Mouse (Mus musculus): Measurements from ENCODE around the gene Wnt11. TPM values are rescaled to one million over a fixed set of nuclear protein-coding genes. Genes with fewer than 3 reads are reported as not detected.

The Wnt11 gene
- under 1 TPM; 0.23 to 0.44 TPM for total RNA-seq (2021)

- intact Hi-C loops (cut with DNase I): loop anchor here (5.0 to 10.0 kb wide), 2 partner anchors 242 to 350 kb away; partner anchors contain the start of gene Lrrc32
- DNase-seq (ENCODE audit: low spot score in 2 of 2): no peak
These were observed at the start of gene Wnt11 for GRCm38 (mm10) chr7:98834711-98835321. Gene Wnt11, plus strand, starts transcription at chr7:98835112.

- intact Hi-C loops (cut with DNase I): no loop called here
- DNase-seq (ENCODE audit: low spot score in 2 of 2): no peak
These were observed 47.9 kb upstream of the Wnt11 start for GRCm38 (mm10) chr7:98786792-98787612.

DNA sequence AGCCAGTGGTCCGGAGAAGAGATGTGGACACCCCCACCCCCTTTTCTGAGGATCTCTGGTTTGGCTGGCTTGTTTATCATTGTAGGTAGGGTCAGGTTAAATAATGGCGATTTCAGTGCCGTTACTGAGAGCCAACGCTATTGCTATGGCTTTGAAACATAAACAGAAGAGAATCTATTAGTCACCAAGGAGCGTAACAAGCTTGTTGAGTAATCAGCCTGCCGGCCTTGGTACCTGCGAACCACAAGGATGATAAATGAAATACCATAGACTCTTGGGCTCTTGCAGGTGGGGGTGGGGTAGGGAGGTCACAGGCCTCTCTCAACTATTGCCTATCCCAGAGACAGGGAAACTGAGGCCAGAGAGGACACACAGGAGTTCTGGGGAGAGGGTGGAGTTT lies 46.2 kb upstream of the Wnt11 start:
- DNase-seq (ENCODE audit: low spot score in 2 of 2): no peak
- intact Hi-C loops (cut with DNase I): no loop called here

GRCm38 (mm10) chr7:98789121-98789520 lies 45.8 kb upstream of the Wnt11 start:
- no peak for DNase-seq (ENCODE audit: low spot score in 2 of 2)
- intact Hi-C loops (cut with DNase I): no loop called here

DNA sequence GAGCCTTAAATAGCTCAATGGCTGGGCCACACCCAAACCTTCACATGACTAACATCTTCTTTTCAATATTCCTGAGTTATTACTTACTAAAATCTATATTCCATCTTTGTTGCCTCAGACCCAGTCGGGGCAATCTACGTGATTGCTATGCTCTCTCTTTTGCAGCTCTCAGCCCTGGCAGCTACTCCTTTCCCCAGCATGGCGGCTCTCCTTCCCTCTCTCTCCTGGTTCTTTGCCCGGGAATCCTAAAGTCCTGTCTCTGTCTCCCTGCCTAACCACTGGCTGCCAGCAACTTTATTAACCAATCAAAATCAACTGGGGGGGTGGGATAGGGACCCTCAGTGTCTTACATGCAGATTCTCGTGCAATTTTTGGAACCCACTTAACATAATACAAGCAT lies 43.0 kb upstream of the Wnt11 start:
- DNase-seq (ENCODE audit: low spot score in 2 of 2): no peak
- intact Hi-C loops (cut with DNase I): no loop called here

DNA sequence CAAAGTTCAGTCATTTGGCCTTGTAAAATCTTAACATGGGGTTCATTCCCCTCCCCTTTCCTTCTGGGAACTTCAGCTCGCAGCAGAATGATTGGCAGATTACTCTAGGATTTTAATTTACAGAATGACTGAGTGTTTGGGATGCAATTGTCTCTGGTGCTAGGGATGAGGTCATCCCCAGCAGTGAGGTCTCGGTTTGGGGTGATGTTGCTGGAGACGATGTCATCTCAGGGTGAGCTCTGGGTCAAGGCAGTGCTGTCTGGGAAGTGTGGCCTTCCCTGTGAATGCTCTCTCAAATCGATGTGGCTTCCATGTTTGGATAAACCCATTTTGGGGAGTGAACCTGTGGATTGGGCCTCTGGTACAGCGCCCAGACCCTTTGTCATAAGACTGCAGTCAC lies 41.1 kb upstream of the Wnt11 start:
- DNase-seq (ENCODE audit: low spot score in 2 of 2): no peak
- intact Hi-C loops (cut with DNase I): no loop called here

GRCm38 (mm10) chr7:98794444-98794843 lies 40.5 kb upstream of the Wnt11 start:
- intact Hi-C loops (cut with DNase I): no loop called here
- no peak for DNase-seq (ENCODE audit: low spot score in 2 of 2)

DNA sequence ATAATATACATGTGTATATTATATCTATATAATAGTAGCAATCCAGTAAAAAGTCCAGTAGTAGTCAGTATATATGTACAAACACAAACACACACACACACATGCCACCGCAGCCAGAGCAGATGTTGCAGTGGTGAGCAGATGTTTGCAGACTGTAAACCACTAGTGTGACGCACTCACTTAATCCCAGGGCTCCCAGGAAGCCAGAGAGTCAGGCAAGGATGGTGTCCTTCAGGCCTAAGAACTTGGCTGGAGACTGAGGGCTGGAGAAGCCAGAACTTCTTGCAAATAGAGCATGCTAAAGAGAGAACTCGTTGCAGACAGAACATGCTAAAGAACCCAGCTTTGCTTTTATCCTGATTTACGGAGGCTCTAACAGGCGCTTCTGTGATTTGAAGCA lies 39.3 kb upstream of the Wnt11 start:
- DNase-seq (ENCODE audit: low spot score in 2 of 2): no peak
- intact Hi-C loops (cut with DNase I): no loop called here

DNA sequence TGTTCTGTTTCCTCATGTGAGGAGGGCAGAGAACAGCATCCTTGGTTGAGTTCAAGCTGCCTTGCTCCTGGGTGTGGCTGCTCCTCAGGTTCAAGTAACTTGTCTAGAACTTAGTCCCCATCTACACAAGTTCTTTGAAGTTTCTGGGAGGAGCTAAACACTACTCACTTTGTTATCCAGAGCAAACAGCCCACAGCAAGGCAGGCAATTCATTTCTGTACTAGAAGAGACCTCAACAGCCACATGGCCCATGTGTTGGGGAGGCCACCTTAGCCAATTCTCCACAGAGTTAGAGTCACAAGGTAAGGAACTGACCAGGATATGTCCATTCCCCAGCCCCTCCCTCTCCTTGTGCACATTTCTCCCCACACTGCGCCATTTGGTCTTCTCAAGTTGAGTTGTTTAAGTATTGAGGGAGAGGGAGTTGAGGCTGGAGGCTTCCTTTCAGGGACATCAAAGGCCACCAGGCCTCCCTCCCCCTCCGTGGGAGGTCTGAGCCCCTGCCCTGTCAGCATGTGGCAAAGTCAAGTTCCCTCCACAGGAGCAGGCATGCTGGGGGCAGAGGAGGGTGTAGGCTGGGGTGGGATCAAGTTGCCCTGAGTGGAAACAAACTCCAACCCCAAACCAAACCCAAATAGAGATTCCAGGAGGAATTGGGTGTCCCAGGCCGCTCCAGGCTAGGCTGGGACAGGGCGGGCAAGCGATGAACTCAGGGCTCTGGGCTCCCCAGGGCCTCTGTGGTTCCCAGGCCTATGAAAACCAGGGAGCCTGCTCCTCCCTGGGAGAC lies 37.4 kb upstream of the Wnt11 start:
- intact Hi-C loops (cut with DNase I): no loop called here
- DNase-seq (ENCODE audit: low spot score in 2 of 2): no peak

- no peak for DNase-seq (ENCODE audit: low spot score in 2 of 2)
- intact Hi-C loops (cut with DNase I): no loop called here
These were observed 36.8 kb upstream of the Wnt11 start for GRCm38 (mm10) chr7:98798134-98798417.

GRCm38 (mm10) chr7:98800435-98800834 lies 34.5 kb upstream of the Wnt11 start:
- intact Hi-C loops (cut with DNase I): no loop called here
- peak in 1 of 2 experiments; percentile 70 for DNase-seq (ENCODE audit: low spot score in 2 of 2)

- intact Hi-C loops (cut with DNase I): no loop called here
- peak in 1 of 2 experiments; percentile 15 for DNase-seq (ENCODE audit: low spot score in 2 of 2)
These were observed 33.8 kb upstream of the Wnt11 start for GRCm38 (mm10) chr7:98801086-98801485.

DNA sequence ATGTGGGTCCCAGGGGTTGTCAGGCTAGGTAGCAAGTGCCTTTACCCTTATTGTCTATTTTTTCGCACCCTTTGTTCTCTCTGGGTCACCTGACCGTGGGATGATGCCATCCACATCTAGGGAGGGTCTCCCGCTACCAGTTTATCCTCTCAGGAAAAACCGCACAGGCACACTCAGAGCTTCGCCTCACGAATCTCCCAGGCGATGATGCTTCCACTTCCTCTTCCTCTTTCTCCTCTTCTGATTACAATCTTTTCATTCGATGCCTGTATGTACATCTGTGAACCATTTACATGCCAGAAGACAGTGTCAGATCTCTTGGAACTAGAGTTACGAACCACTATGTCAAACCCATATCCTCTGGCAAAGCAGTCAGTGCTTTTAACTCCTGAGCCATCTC lies 31.7 kb upstream of the Wnt11 start:
- intact Hi-C loops (cut with DNase I): no loop called here
- no peak for DNase-seq (ENCODE audit: low spot score in 2 of 2)

DNA sequence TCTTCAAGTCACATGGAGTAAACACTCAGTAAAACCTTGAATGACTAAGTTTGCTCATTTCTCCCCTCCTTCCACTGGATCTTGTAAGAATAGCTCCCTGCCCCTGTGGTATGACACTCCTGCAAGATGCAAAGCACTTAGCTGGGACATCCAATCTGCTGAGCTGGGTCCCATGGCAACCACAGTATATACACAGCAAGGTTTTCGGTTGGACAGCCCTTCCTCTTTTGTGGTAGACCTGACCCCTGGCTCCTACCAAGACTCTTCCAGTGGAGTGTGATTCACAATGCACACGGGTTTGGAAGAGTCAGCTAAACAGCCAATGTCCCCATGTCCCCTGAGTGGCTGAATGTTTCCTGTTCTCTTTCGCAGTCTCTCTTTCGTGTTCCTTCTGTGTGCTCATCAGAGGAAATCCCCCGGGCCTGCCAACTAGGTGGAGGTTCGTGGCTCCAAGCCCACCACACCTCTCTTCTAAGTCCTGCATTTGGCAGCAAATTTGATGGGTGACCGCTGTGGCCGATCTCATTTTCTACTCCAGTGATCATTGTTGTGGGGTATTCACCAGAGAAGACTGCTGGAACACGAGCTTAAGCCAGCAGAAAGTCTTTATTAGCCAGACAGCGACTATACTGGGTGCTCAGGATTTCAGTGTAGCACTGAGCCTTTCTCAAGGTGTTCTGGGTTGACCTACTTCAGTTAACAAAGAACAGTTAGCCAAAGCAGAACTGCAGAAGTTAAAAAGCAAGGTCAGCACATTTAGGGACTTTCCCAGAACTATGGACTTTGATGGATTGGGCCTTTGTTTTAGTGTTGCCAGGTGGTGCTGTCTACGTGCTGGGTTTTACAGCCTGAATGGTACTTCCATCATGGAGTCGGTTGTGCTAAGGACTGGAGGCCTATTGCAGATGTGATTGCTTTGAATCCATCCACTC lies 29.8 kb upstream of the Wnt11 start:
- DNase-seq (ENCODE audit: low spot score in 2 of 2): no peak
- intact Hi-C loops (cut with DNase I): no loop called here

DNA sequence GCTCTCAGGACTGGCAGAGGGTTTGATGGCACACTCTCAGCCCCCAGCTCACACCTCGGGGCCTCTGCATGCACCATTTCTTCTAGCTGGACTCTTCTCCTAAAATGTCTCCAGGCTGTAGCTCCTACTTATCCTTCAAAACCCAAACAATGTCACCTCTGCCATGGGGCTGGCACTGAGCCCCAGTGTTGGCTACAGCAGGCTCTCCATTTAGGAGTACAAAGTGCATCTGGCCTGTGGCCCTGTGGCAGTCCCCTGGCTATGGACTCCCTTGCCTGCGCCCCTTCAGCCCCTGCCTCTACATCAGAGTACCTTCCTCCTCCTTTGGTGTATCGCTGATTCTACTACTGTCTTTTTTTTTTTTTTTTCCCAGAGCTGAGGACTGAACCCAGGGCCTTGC lies 28.0 kb upstream of the Wnt11 start:
- DNase-seq (ENCODE audit: low spot score in 2 of 2): no peak
- intact Hi-C loops (cut with DNase I): no loop called here

DNA sequence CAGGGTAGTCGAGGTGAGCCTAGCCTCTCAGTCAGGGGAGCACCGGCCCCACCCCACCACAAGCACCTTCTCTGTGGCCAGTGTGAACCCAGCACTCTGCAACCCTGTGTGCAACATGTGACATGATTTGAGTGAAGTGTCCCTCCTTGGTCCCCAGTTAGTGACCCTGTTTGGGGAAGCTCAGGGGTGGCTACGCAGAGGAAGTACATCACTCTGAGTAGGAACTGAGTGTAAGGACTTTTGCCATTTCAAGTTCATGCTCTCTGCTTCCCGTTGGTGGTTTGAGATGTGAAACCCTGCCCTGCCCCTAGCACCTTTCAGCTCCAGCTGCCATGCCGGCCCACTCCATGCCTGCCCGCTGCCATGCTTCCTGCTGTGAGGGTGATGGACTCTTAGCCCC lies 25.5 kb upstream of the Wnt11 start:
- intact Hi-C loops (cut with DNase I): no loop called here
- no peak for DNase-seq (ENCODE audit: low spot score in 2 of 2)

- intact Hi-C loops (cut with DNase I): no loop called here
- DNase-seq (ENCODE audit: low spot score in 2 of 2): no peak
These were observed 24.3 kb upstream of the Wnt11 start for GRCm38 (mm10) chr7:98810619-98811018.

DNA sequence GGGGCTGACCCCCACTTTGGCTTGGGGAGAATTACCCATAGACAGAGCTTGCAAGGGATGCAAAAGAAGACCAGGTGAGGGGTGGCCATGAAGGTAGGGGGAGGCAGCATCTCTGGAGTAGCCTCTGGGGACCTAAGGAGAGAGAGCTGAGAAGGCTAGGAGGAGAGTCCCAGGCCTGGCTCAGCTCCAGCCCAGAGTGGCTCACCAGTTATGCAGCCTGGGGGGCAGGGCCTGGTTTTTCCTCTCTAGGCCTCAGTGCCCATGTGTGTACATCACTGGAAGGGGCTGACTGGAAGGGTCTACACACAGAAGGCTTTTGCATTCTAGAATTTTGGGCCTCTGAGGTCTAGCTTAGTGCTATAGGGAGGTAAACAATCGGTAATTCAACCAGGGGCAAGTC lies 14.4 kb upstream of the Wnt11 start:
- no peak for DNase-seq (ENCODE audit: low spot score in 2 of 2)
- intact Hi-C loops (cut with DNase I): no loop called here

- no peak for DNase-seq (ENCODE audit: low spot score in 2 of 2)
- intact Hi-C loops (cut with DNase I): no loop called here
These were observed 12.0 kb upstream of the Wnt11 start for GRCm38 (mm10) chr7:98822881-98823280.

All from left cerebral cortex, postnatal 25 days (tissue).